Mouse (Mus musculus): Measurements from ENCODE around the gene Gm1043. TPM values are rescaled to one million over a fixed set of nuclear protein-coding genes. Genes with fewer than 3 reads are reported as not detected.

The Gm1043 gene
- polyA plus RNA-seq, 1 experiment from 2014 or later: 0.04 TPM

DNA sequence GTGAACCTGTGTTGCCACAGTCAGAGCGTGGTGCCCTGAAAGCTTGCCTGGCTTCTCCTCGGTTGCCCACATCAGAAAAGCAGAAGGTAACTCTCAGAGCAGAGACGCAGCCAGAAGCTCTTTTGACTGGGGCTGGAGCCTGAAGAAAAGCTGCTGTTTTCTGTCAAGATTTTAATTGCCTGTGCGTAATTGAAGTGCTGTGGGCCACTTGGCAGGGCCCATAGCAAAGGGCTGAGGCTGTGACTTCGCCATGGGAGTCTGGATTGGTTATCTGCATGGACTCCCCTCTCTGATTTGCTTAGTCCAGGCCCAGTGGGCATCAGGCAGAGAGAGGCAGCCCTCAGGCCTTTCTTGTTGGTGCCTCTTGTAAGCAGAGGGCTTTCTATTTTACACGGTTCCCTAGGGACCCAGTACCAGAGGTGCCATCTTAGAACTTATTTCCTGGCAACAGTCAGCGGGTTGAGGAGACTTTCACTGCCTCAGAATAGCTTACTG is 36.1 kb downstream of the Gm1043 start:
- no peak overlapping the region for H3K9ac ChIP-seq (ENCODE audit: low read length)
- no peaks in the 10 kb centered on the region for H3K27me3 ChIP-seq (ENCODE audit: control insufficient read depth, insufficient read depth, low read length)
- 88% methylated on average over 7 of the region's 7 CpGs for WGBS
- H3K9me3 ChIP-seq (ENCODE audit: control insufficient read depth, low read length): no peaks in the 10 kb centered on the region
- no peak for DNase-seq (ENCODE audit: low spot score, missing footprints)
- H3K4me1 ChIP-seq (ENCODE audit: control insufficient read depth, insufficient read depth, low read length): 0 out of 2 replicates have a peak, but pooled peaks cover 3% of the 10 kb centered on the region
- no peak overlapping the region for H3K4me2 ChIP-seq
- no peaks in the 10 kb centered on the region for H3K36me3 ChIP-seq (ENCODE audit: control insufficient read depth, insufficient read depth, low read length)
- H3K4me3 ChIP-seq (ENCODE audit: low read depth, low read length): no peak overlapping the region
- H3K27ac ChIP-seq (ENCODE audit: low read depth, low read length): no peak overlapping the region
- ATAC-seq (ENCODE audit: low FRiP score): no peak

- ATAC-seq (ENCODE audit: low FRiP score) (no peak), DNase-seq (ENCODE audit: low spot score, missing footprints) (no peak)
- no peak overlapping the region for H3K9ac ChIP-seq (ENCODE audit: low read length)
- H3K4me3 ChIP-seq (ENCODE audit: low read depth, low read length): no peak overlapping the region
- H3K9me3 ChIP-seq (ENCODE audit: control insufficient read depth, low read length): no peaks in the 10 kb centered on the region
- no peaks in the 10 kb centered on the region for H3K27me3 ChIP-seq (ENCODE audit: control insufficient read depth, insufficient read depth, low read length)
- H3K4me1 ChIP-seq (ENCODE audit: control insufficient read depth, insufficient read depth, low read length): no peaks in the 10 kb centered on the region
- H3K36me3 ChIP-seq (ENCODE audit: control insufficient read depth, insufficient read depth, low read length): no peaks in the 10 kb centered on the region
- 49% methylated on average over 4 of the region's 4 CpGs for WGBS
- no peak overlapping the region for H3K27ac ChIP-seq (ENCODE audit: low read depth, low read length)
- no peak overlapping the region for H3K4me2 ChIP-seq
Measured at GRCm38 (mm10) chr5:37131841-37132240, 46.7 kb downstream of the Gm1043 start.

GRCm38 (mm10) chr5:37141745-37142144 is 56.6 kb downstream of the Gm1043 start:
- Histone ChIP-seq H3K27me3 (ENCODE audit: control insufficient read depth, insufficient read depth, low read length) (no peaks in the 10 kb centered on the region), H3K36me3 (ENCODE audit: control insufficient read depth, insufficient read depth, low read length) (no peaks in the 10 kb centered on the region), H3K4me3 (ENCODE audit: low read depth, low read length) (no peak overlapping the region), H3K4me2 (no peak overlapping the region), H3K9me3 (ENCODE audit: control insufficient read depth, low read length) (no peaks in the 10 kb centered on the region), H3K4me1 (ENCODE audit: control insufficient read depth, insufficient read depth, low read length) (no peaks in the 10 kb centered on the region), H3K27ac (ENCODE audit: low read depth, low read length) (no peak overlapping the region), H3K9ac (ENCODE audit: low read length) (no peak overlapping the region)
- no peak for ATAC-seq (ENCODE audit: low FRiP score)
- no peak for DNase-seq (ENCODE audit: low spot score, missing footprints)
- 78% methylated on average over 8 of the region's 8 CpGs for WGBS

DNA sequence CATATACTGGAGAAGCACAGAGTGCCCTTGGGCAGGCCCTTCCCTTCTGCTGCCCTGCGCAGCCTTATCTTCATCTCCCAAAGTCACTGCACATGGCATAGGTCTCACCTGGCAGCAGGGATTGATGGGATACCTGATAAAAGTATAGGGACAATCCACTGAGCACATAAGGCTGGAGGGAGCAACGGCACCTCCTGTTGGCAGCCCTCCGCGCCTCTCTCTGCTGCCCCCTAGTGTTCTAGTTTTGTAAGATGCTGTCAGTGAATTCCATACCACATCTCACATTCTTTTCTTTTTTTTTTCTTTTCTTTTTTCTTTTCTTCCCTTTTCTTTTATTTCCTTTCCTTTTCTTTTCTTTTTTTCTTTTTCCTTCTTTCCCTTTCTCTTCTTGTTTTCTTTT is 62.4 kb downstream of the Gm1043 start:
- no peak overlapping the region for H3K9ac ChIP-seq (ENCODE audit: low read length)
- no peak overlapping the region for H3K4me3 ChIP-seq (ENCODE audit: low read depth, low read length)
- 12% methylated on average over 4 of the region's 4 CpGs for WGBS
- ATAC-seq (ENCODE audit: low FRiP score): no peak
- H3K9me3 ChIP-seq (ENCODE audit: control insufficient read depth, low read length): no peaks in the 10 kb centered on the region
- no peak overlapping the region for H3K4me2 ChIP-seq
- peak; percentile 95 for DNase-seq (ENCODE audit: low spot score, missing footprints)
- no peaks in the 10 kb centered on the region for H3K36me3 ChIP-seq (ENCODE audit: control insufficient read depth, insufficient read depth, low read length)
- H3K27me3 ChIP-seq (ENCODE audit: control insufficient read depth, insufficient read depth, low read length): no peaks in the 10 kb centered on the region
- H3K27ac ChIP-seq (ENCODE audit: low read depth, low read length): no peak overlapping the region
- no peaks in the 10 kb centered on the region for H3K4me1 ChIP-seq (ENCODE audit: control insufficient read depth, insufficient read depth, low read length)

GRCm38 (mm10) chr5:37150650-37151049 is 65.5 kb downstream of the Gm1043 start:
- Histone ChIP-seq H3K9me3 (ENCODE audit: control insufficient read depth, low read length) (no peaks in the 10 kb centered on the region), H3K4me1 (ENCODE audit: control insufficient read depth, insufficient read depth, low read length) (no peaks in the 10 kb centered on the region), H3K4me2 (no peak overlapping the region), H3K27ac (ENCODE audit: low read depth, low read length) (no peak overlapping the region), H3K36me3 (ENCODE audit: control insufficient read depth, insufficient read depth, low read length) (no peaks in the 10 kb centered on the region), H3K27me3 (ENCODE audit: control insufficient read depth, insufficient read depth, low read length) (no peaks in the 10 kb centered on the region), H3K9ac (ENCODE audit: low read length) (no peak overlapping the region), H3K4me3 (ENCODE audit: low read depth, low read length) (no peak overlapping the region)
- ATAC-seq (ENCODE audit: low FRiP score) (no peak), DNase-seq (ENCODE audit: low spot score, missing footprints) (no peak)
- WGBS: 70% methylated on average over 5 of the region's 5 CpGs

GRCm38 (mm10) chr5:37154472-37154871 is 69.3 kb downstream of the Gm1043 start:
- Histone ChIP-seq H3K9me3 (ENCODE audit: control insufficient read depth, low read length) (no peaks in the 10 kb centered on the region), H3K4me2 (no peak overlapping the region), H3K27me3 (ENCODE audit: control insufficient read depth, insufficient read depth, low read length) (no peaks in the 10 kb centered on the region), H3K36me3 (ENCODE audit: control insufficient read depth, insufficient read depth, low read length) (no peaks in the 10 kb centered on the region), H3K4me3 (ENCODE audit: low read depth, low read length) (no peak overlapping the region), H3K9ac (ENCODE audit: low read length) (no peak overlapping the region), H3K4me1 (ENCODE audit: control insufficient read depth, insufficient read depth, low read length) (no peaks in the 10 kb centered on the region), H3K27ac (ENCODE audit: low read depth, low read length) (no peak overlapping the region)
- no peak for ATAC-seq (ENCODE audit: low FRiP score)
- no peak for DNase-seq (ENCODE audit: low spot score, missing footprints)
- WGBS: 87% methylated on average over 7 of the region's 7 CpGs

DNA sequence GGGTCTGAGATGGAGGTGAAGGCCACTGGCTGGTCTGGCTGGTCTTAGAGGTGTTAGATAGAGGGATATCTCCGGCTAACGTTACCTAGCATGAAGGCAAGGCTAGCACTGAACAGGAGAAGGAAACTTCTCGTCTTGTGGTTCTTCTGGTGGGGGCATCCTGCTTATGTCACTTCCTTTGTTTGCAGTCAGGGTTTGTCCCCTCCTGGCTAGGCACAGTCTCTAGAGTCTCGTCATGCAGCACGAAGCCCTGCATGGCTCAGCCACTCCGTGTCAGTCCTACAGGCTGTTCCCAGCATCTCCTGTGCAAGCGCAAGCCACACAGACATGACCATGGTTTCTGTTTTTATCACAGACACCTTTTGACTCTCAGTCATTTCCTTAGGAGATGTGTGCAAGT is 73.2 kb downstream of the Gm1043 start:
- no peak for ATAC-seq (ENCODE audit: low FRiP score)
- 88% methylated on average over 7 of the region's 7 CpGs for WGBS

GRCm38 (mm10) chr5:37162871-37163781 is 78.0 kb downstream of the Gm1043 start:
- peak overlapping the region; percentile 49; the same call in 1 of the 2 replicates for H3K9ac ChIP-seq (ENCODE audit: low read length)
- H3K36me3 ChIP-seq (ENCODE audit: control insufficient read depth, insufficient read depth, low read length): no peaks in the 10 kb centered on the region
- DNase-seq (ENCODE audit: low spot score, missing footprints) (peak; percentile 99), ATAC-seq (ENCODE audit: low FRiP score) (peak; percentile 90)
- H3K4me1 ChIP-seq (ENCODE audit: control insufficient read depth, insufficient read depth, low read length): no peaks in the 10 kb centered on the region; the same call in none of the 2 replicates
- peak overlapping the region; percentile 39 for H3K4me3 ChIP-seq (ENCODE audit: low read depth, low read length)
- peak overlapping the region; percentile 66 for H3K4me2 ChIP-seq
- H3K27ac ChIP-seq (ENCODE audit: low read depth, low read length): no peak overlapping the region
- H3K9me3 ChIP-seq (ENCODE audit: control insufficient read depth, low read length): no peaks in the 10 kb centered on the region
- 7% methylated on average over 74 of the region's 75 CpGs for WGBS
- peaks cover 24% of the 10 kb centered on the region for H3K27me3 ChIP-seq (ENCODE audit: control insufficient read depth, insufficient read depth, low read length)

More for the DNA sequence above, 73.2 kb downstream of the Gm1043 start:
- Histone ChIP-seq H3K4me3 (ENCODE audit: low read depth, low read length) (no peak overlapping the region), H3K4me1 (ENCODE audit: control insufficient read depth, insufficient read depth, low read length) (no peaks in the 10 kb centered on the region; the same call in none of the 2 replicates), H3K27ac (ENCODE audit: low read depth, low read length) (no peak overlapping the region), H3K36me3 (ENCODE audit: control insufficient read depth, insufficient read depth, low read length) (no peaks in the 10 kb centered on the region), H3K4me2 (no peak overlapping the region), H3K9ac (ENCODE audit: low read length) (no peak overlapping the region), H3K27me3 (ENCODE audit: control insufficient read depth, insufficient read depth, low read length) (peaks cover 18% of the 10 kb centered on the region), H3K9me3 (ENCODE audit: control insufficient read depth, low read length) (no peaks in the 10 kb centered on the region)
- no peak for DNase-seq (ENCODE audit: low spot score, missing footprints)

- Histone ChIP-seq H3K4me3 (ENCODE audit: low read depth, low read length) (no peak overlapping the region), H3K9ac (ENCODE audit: low read length) (no peak overlapping the region), H3K4me2 (no peak overlapping the region), H3K27ac (ENCODE audit: low read depth, low read length) (no peak overlapping the region), H3K4me1 (ENCODE audit: control insufficient read depth, insufficient read depth, low read length) (no peaks in the 10 kb centered on the region), H3K27me3 (ENCODE audit: control insufficient read depth, insufficient read depth, low read length) (no peaks in the 10 kb centered on the region), H3K9me3 (ENCODE audit: control insufficient read depth, low read length) (no peaks in the 10 kb centered on the region), H3K36me3 (ENCODE audit: control insufficient read depth, insufficient read depth, low read length) (no peaks in the 10 kb centered on the region)
- WGBS: 63% methylated on average over 4 of the region's 4 CpGs
- no peak for ATAC-seq (ENCODE audit: low FRiP score)
- DNase-seq (ENCODE audit: low spot score, missing footprints): no peak
Measured at GRCm38 (mm10) chr5:37176466-37176865, 91.3 kb downstream of the Gm1043 start.
